Mouse (Mus musculus) heart, postnatal 14 days (tissue): Measurements from ENCODE around the gene Nepn. TPM values are rescaled to one million over a fixed set of nuclear protein-coding genes. Genes with fewer than 3 reads are reported as not detected.
A peak's percentile ranks its signal among the peaks of the same experiment; 100 is the strongest.
"Not testable (repeated sequence)": the region's sequence is repeated elsewhere in the genome, so short reads cannot be mapped to it uniquely, and the experiment has no call there.

Source experiments
- DNase-seq, 2 experiments: peaks; one replicate each; pipeline ENCODE4 v3.0.0; 2021 to 2022
- intact Hi-C: fragments of 180-260 bp; cut with DNase I; formaldehyde crosslinking; loops from one replicate; pipeline ENCODE4 v1.15.1; 2025
- long read RNA-seq, 2 experiments: library from polyadenylated mRNA; stranded (forward); transcript quantifications; one replicate each; pipeline ENCODE4 v2.0.0; 2021
- total RNA-seq, 2 experiments: library from RNA; stranded (reverse); gene quantifications; 2 replicates each; pipeline ENCODE4 v1.2.3; 2021

Gene Nepn
- total RNA-seq = under 1 TPM; 0.22 to 0.69 TPM
- long read RNA-seq, experiment 1, partial matches to known transcripts = 1 of 1 reads
- long read RNA-seq, experiment 1, other reads (novel, unspliced or antisense) = 0 of 1 reads
- long read RNA-seq, experiment 2, partial matches to known transcripts = 1 of 2 reads
- long read RNA-seq, experiment 2, other reads (novel, unspliced or antisense) = 0 of 2 reads

- DNase-seq = no peak
- intact Hi-C loops = no loop called here
Measured at GRCm38 (mm10) chr10:52388922-52389430, at the start of gene Nepn. Nepn (plus strand) TSS chr10:52388972.

- intact Hi-C loops, DNase-seq: not testable (repeated sequence)
Measured at GRCm38 (mm10) chr10:52343324-52343723, 45.4 kb upstream of the Nepn start.

- no peak for DNase-seq
- intact Hi-C loops = no loop called here
Measured at GRCm38 (mm10) chr10:52353184-52353583, 35.6 kb upstream of the Nepn start.

GRCm38 (mm10) chr10:52358467-52358866 is 30.3 kb upstream of the Nepn start, which contains the start of gene Gm26741:
Gm26741 (plus strand) TSS chr10:52358767.
- no peak for DNase-seq
- intact Hi-C loops = no loop called here

GRCm38 (mm10) chr10:52360241-52360735 is 28.5 kb upstream of the Nepn start:
- DNase-seq = no peak
- intact Hi-C loops = no loop called here

GRCm38 (mm10) chr10:52360862-52361609 is 27.7 kb upstream of the Nepn start:
- intact Hi-C loops = no loop called here
- DNase-seq = no peak

GRCm38 (mm10) chr10:52368376-52368775 is 20.4 kb upstream of the Nepn start:
- intact Hi-C loops = no loop called here
- DNase-seq = no peak

- no peak for DNase-seq
- intact Hi-C loops = no loop called here
Measured at GRCm38 (mm10) chr10:52373834-52374233, 14.9 kb upstream of the Nepn start.

- intact Hi-C loops = no loop called here
- no peak for DNase-seq
Measured at GRCm38 (mm10) chr10:52374651-52375050, 14.1 kb upstream of the Nepn start.

- intact Hi-C loops = no loop called here
- DNase-seq = no peak
Measured at GRCm38 (mm10) chr10:52376422-52376821, 12.3 kb upstream of the Nepn start.

GRCm38 (mm10) chr10:52377813-52378212 is 11.0 kb upstream of the Nepn start:
- DNase-seq = no peak
- intact Hi-C loops = no loop called here

- intact Hi-C loops = loop anchor here (5.0 kb wide), 3 partner anchors 36 to 279 kb away; partner anchors contain the start of gene Nus1
- DNase-seq = no peak
Measured at GRCm38 (mm10) chr10:52381321-52381801, 7.4 kb upstream of the Nepn start.

GRCm38 (mm10) chr10:52381845-52382591 is 6.8 kb upstream of the Nepn start, which contains the start of gene Gopc:
Gopc (minus strand) TSS chr10:52382124.
- intact Hi-C loops = loop anchor here (2.0 to 5.0 kb wide), 4 partner anchors 35 to 280 kb away; partner anchors contain the start of genes Dcbld1 and Nus1

GRCm38 (mm10) chr10:52383022-52383421 is 5.8 kb upstream of the Nepn start:
- DNase-seq = no peak
- intact Hi-C loops = loop anchor here (2.0 to 5.0 kb wide), 4 partner anchors 34 to 281 kb away; partner anchors contain the start of genes Dcbld1 and Nus1

More at GRCm38 (mm10) chr10:52381845-52382591, 6.8 kb upstream of the Nepn start, which contains the start of gene Gopc:
- DNase-seq = peak; percentile 98 to 99

- intact Hi-C loops = loop anchor here (2.0 to 5.0 kb wide), 4 partner anchors 34 to 281 kb away; partner anchors contain the start of genes Dcbld1 and Nus1
- DNase-seq = no peak
Measured at GRCm38 (mm10) chr10:52383522-52383921, 5.2 kb upstream of the Nepn start.

GRCm38 (mm10) chr10:52384823-52385610 is 3.8 kb upstream of the Nepn start:
- peak; percentile 40 to 61 for DNase-seq
- intact Hi-C loops = loop anchor here (1.0 to 5.0 kb wide), 4 partner anchors 32 to 283 kb away; partner anchors contain the start of gene Nus1

GRCm38 (mm10) chr10:52387192-52387591 is 1.6 kb upstream of the Nepn start:
- no peak for DNase-seq
- intact Hi-C loops = no loop called here

GRCm38 (mm10) chr10:52389438-52389837 is 666 bp downstream of the Nepn start:
- no peak for DNase-seq
- intact Hi-C loops = no loop called here

GRCm38 (mm10) chr10:52391208-52391607 is 2.4 kb downstream of the Nepn start:
- intact Hi-C loops = loop anchor here (2.0 kb wide), 1 partner anchor 26 kb away; the partner anchor contains the start of gene Nus1
- DNase-seq = no peak
